Mouse (Mus musculus): ENCODE measurements around the gene Il6st.

DNA sequence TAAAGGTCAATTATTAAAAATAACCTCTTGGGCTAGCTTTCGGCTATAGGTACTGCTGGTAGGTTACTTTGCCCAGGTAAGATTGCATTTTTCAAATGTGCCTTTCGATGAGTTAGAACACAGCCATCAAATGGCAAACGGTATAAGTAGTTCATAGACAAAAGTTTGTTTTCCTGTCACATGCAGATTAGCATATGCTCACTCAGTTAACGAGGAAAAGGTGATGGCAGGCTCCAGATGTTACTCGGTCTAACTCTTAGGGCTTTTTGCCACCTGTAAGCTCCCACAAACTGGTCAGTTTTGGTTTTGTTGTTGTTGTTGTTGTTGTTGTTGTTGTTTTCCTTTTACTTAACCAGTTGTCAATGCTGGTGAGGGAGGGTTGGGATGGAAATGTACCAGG lies 44.6 kb downstream of the Il6st start:
- no peak for TF ChIP-seq CTCF (IDR thresholded peaks at IDR 0.05; ENCODE audit: extremely low read depth, insufficient read depth, insufficient read length, insufficient replicate concordance)
- no peak for TF ChIP-seq POLR2A (IDR thresholded peaks at IDR 0.05; ENCODE audit: low read depth, low read length)
